Mouse (Mus musculus): ENCODE measurements around the gene Pex19. TPM values are rescaled to one million over a fixed set of nuclear protein-coding genes. Genes with fewer than 3 reads are reported as not detected.

The Pex19 gene
- polyA plus RNA-seq, 1 experiment from 2014 or later: 110 TPM

- 92% methylated on average over 3 of the region's 3 CpGs for WGBS
- DNase-seq: no peak
- no peak for TF ChIP-seq CTCF (IDR thresholded peaks at IDR 0.05; ENCODE audit: low read depth)
- Histone ChIP-seq H3K9ac (no peak overlapping the region), H3K4me1 (ENCODE audit: insufficient read depth) (no peaks in the 10 kb centered on the region), H3K36me3 (ENCODE audit: insufficient read depth) (peaks cover 78% of the 10 kb centered on the region), H3K9me3 (ENCODE audit: low read depth, low read length) (no peaks in the 10 kb centered on the region), H3K4me2 (no peak overlapping the region), H3K27me3 (ENCODE audit: insufficient read depth, low read length) (no peaks in the 10 kb centered on the region), H3K27ac (ENCODE audit: low read depth) (no peak overlapping the region), H3K4me3 (ENCODE audit: low read depth, low read length) (no peak overlapping the region)
- ATAC-seq (ENCODE audit: insufficient read depth): no peak
Measured at GRCm38 (mm10) chr1:172181777-172182176, 55.2 kb downstream of the Pex19 start.

- no peaks in the 10 kb centered on the region for H3K9me3 ChIP-seq (ENCODE audit: low read depth, low read length)
- H3K36me3 ChIP-seq (ENCODE audit: insufficient read depth): peaks cover 78% of the 10 kb centered on the region
- H3K4me1 ChIP-seq (ENCODE audit: insufficient read depth): no peaks in the 10 kb centered on the region
- ATAC-seq (ENCODE audit: insufficient read depth): no peak
- 93% methylated on average over 6 of the region's 6 CpGs for WGBS
- DNase-seq: no peak
- H3K9ac ChIP-seq: no peak overlapping the region
- H3K27ac ChIP-seq (ENCODE audit: low read depth): no peak overlapping the region
- H3K4me2 ChIP-seq: no peak overlapping the region
- no peaks in the 10 kb centered on the region for H3K27me3 ChIP-seq (ENCODE audit: insufficient read depth, low read length)
- H3K4me3 ChIP-seq (ENCODE audit: low read depth, low read length): no peak overlapping the region
- no peak for TF ChIP-seq CTCF (IDR thresholded peaks at IDR 0.05; ENCODE audit: low read depth)
Measured at GRCm38 (mm10) chr1:172183056-172183455, 56.5 kb downstream of the Pex19 start.

GRCm38 (mm10) chr1:172183915-172184314 lies 57.4 kb downstream of the Pex19 start:
- no peaks in the 10 kb centered on the region for H3K4me1 ChIP-seq (ENCODE audit: insufficient read depth)
- no peak overlapping the region for H3K9ac ChIP-seq
- no peak overlapping the region for H3K4me2 ChIP-seq
- no peak for TF ChIP-seq CTCF (IDR thresholded peaks at IDR 0.05; ENCODE audit: low read depth)
- H3K27ac ChIP-seq (ENCODE audit: low read depth): no peak overlapping the region
- H3K4me3 ChIP-seq (ENCODE audit: low read depth, low read length): no peak overlapping the region
- peaks cover 80% of the 10 kb centered on the region for H3K36me3 ChIP-seq (ENCODE audit: insufficient read depth)
- no peaks in the 10 kb centered on the region for H3K27me3 ChIP-seq (ENCODE audit: insufficient read depth, low read length)
- DNase-seq: no peak
- H3K9me3 ChIP-seq (ENCODE audit: low read depth, low read length): no peaks in the 10 kb centered on the region
- no peak for ATAC-seq (ENCODE audit: insufficient read depth)

Other genes with a start within 250 kb of the Pex19 start
- gene Gm10521, start 231.1 kb upstream of the Pex19 start, polyA plus RNA-seq (2014; fragmentation: Nextera tagmentation; extraction: Ambion mirVana): not detected in 2 replicates
- gene Slamf6, start 209.2 kb upstream of the Pex19 start, polyA plus RNA-seq (2014; fragmentation: Nextera tagmentation; extraction: Ambion mirVana): 0.18 TPM in 1 of 2 replicates, not detected in the other
- gene Vangl2, start 98.3 kb upstream of the Pex19 start, polyA plus RNA-seq (2014; fragmentation: Nextera tagmentation; extraction: Ambion mirVana): 17.1 TPM in 2 replicates
- gene Nhlh1, start 69.2 kb upstream of the Pex19 start, polyA plus RNA-seq (2014; fragmentation: Nextera tagmentation; extraction: Ambion mirVana): not detected in 2 replicates
- 218 and 226 TPM in 2 replicates for gene Copa, start 44.2 kb upstream of the Pex19 start, polyA plus RNA-seq (2014; fragmentation: Nextera tagmentation; extraction: Ambion mirVana)
- 131 and 133 TPM in 2 replicates for gene Ncstn, start 44.0 kb upstream of the Pex19 start, polyA plus RNA-seq (2014; fragmentation: Nextera tagmentation; extraction: Ambion mirVana)
- 108 and 111 TPM in 2 replicates for gene Dcaf8, start 21.3 kb downstream of the Pex19 start, polyA plus RNA-seq (2014; fragmentation: Nextera tagmentation; extraction: Ambion mirVana)
- gene Pea15a, start 80.0 kb downstream of the Pex19 start, polyA plus RNA-seq (2014; fragmentation: Nextera tagmentation; extraction: Ambion mirVana): 128 and 140 TPM in 2 replicates
- gene Casq1, start 93.1 kb downstream of the Pex19 start, polyA plus RNA-seq (2014; fragmentation: Nextera tagmentation; extraction: Ambion mirVana): 5.0 and 5.9 TPM in 2 replicates
- gene Atp1a4, start 131.7 kb downstream of the Pex19 start, polyA plus RNA-seq (2014; fragmentation: Nextera tagmentation; extraction: Ambion mirVana): not detected in 2 replicates
- 38.6 and 47.8 TPM in 2 replicates for gene Igsf8, start 134.9 kb downstream of the Pex19 start, polyA plus RNA-seq (2014; fragmentation: Nextera tagmentation; extraction: Ambion mirVana)
- gene Atp1a2, start 171.3 kb downstream of the Pex19 start, polyA plus RNA-seq (2014; fragmentation: Nextera tagmentation; extraction: Ambion mirVana): 1.3 and 1.4 TPM in 2 replicates
- gene Kcnj9, start 202.6 kb downstream of the Pex19 start, polyA plus RNA-seq (2014; fragmentation: Nextera tagmentation; extraction: Ambion mirVana): 0.04 TPM in 1 of 2 replicates, not detected in the other
- gene Kcnj10, start 214.5 kb downstream of the Pex19 start, polyA plus RNA-seq (2014; fragmentation: Nextera tagmentation; extraction: Ambion mirVana): 0.18 and 0.24 TPM in 2 replicates
- 9.0 and 9.9 TPM in 2 replicates for gene Pigm, start 249.8 kb downstream of the Pex19 start, polyA plus RNA-seq (2014; fragmentation: Nextera tagmentation; extraction: Ambion mirVana)

Measured in lung, embryonic 14.5 days (tissue).